Mouse (Mus musculus): ENCODE results near the gene Pimreg. TPM values are rescaled to one million over a fixed set of nuclear protein-coding genes. Genes with fewer than 3 reads are reported as not detected.

Pimreg gene
- total RNA-seq (2022), result 1 to 10 TPM in 2 of 4 experiments, under 1 TPM in 2; 0.23 to 2.0 (median 0.98) TPM

DNA sequence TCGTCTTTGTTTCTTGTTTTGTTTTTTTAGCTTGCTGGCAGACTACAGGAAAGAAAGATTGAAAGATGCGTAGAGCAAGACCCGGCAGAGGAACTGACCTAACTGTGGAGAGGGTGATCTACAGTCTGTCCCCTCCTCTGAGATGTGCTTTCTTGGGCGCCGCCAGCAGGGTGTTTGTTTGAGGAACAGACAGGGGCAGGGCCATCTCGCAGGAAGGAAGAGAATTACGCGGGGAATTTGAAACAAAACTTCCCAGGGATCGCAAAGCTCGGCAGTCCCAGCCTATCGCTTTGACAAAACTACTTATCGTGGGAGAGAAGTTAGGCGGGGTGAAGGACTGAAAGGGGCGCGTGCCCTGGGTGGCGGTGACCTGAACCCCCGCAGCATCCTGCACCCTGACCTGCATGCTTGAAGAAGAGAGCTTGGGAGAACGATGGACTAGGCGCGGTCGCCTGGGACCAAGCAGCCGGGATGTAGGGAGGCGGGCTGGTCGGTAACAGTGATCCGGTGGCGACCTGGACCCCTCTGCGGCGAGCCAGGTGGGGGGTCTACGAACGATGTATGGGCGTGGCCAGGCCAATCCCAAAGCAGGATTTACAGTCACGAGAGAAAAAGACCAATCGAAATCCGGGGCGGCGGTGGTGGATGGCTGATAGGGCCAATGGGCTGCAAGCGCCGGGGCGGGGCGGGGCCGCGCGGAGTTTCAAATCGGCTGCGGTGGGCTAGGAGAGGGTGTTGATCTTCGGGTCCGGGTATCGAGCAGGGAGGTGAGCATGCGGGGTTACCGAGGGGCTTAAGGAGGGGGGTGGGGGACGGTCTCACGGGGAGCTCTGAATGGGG, at the start of gene Pimreg:
Gene Pimreg, plus strand, starts transcription at position 265 of the 840 bp plus-strand sequence.
- peak; percentile 63 to 76 for DNase-seq (ENCODE audit: low spot score in 2 of 2)

DNA sequence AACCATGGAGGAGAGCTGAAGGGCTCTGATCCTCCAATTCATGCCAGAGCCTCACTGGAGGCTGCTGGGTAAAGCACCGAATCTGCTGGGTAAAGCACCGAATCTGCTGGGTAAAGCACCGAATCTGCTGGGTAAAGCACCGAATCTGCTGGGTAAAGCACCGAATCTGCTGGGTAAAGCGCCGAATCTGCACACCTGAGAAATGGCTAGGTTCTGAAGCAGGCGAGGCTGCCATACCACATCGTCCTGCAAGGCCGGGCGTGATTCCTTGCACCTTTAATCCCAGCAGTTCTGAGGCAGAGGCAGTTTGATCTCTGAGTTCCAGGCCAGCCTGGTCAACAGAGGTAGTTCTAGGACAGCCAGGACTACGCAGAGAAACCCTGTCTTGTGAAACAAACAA, 49.4 kb upstream of the Pimreg start:
- DNase-seq (ENCODE audit: low spot score in 2 of 2), result no peak

GRCm38 (mm10) chr11:71995968-71996511, 45.8 kb upstream of the Pimreg start:
- peak in 1 of 2 experiments; percentile 54 for DNase-seq (ENCODE audit: low spot score in 2 of 2)

- no peak for DNase-seq (ENCODE audit: low spot score in 2 of 2)
Observed at GRCm38 (mm10) chr11:71996805-71997204, 45.0 kb upstream of the Pimreg start.

DNA sequence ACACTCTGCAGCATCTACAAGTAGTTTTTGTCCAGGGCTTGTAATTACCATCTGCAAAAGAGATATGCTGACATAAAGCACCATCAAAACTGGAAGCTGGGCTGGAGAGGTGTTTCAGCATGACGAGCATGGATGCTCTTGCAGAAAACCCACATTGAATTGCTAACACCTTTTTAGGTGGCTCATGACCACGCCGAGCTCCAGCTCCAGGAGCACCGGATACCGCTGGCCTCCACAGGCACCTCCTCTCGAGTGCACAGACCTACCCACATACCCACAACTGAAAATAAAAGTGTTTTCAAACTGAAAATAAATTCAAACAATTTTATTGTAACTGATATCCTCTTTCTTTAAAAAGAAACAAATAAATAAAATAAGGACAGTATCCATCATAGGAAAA, 41.6 kb upstream of the Pimreg start:
- no peak for DNase-seq (ENCODE audit: low spot score in 2 of 2)

GRCm38 (mm10) chr11:72002138-72002853, 39.5 kb upstream of the Pimreg start:
- no peak for DNase-seq (ENCODE audit: low spot score in 2 of 2)

GRCm38 (mm10) chr11:72003171-72003570, 38.7 kb upstream of the Pimreg start:
- no peak for DNase-seq (ENCODE audit: low spot score in 2 of 2)

DNA sequence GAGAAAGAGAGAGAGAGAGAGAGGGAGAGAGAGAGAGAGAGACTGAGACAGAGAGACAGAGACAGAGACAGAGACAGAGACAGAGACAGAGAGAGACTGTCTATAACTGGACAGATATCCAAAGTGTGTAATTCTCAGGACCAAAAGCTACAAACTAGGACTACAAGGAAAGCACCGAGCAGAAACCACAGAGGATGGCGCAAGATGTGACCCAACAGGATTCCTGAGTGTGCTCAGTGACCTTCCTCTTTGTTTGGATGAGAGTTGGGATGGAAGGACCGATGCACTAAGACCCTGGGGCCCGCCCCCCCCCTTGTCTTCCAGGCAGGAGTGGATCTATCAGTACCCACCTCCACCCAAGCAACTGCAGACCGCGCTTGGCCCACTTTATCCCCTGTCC, 36.3 kb upstream of the Pimreg start:
- no peak for DNase-seq (ENCODE audit: low spot score in 2 of 2)

DNA sequence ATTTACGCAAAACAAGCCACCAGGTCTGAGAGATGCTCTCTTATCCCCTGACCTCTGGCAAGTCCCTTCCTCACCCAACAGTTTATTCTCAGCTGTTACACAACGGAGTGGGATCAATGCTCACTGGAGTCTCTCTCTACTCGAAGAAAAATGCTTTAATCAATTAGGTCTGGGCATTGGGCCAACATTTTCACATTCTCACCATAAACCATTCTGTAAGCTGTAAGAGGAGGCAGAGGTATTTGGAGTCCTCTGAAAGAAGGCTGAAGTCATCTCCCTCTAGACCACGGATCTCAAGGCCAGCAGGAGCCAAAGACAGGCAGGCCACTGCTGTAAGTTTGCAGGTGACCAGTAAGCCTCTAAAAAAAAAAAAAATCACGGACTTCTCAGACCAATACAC, 31.5 kb upstream of the Pimreg start:
- DNase-seq (ENCODE audit: low spot score in 2 of 2), result no peak

- no peak for DNase-seq (ENCODE audit: low spot score in 2 of 2)
Observed at GRCm38 (mm10) chr11:72010940-72011722, 30.7 kb upstream of the Pimreg start.

DNA sequence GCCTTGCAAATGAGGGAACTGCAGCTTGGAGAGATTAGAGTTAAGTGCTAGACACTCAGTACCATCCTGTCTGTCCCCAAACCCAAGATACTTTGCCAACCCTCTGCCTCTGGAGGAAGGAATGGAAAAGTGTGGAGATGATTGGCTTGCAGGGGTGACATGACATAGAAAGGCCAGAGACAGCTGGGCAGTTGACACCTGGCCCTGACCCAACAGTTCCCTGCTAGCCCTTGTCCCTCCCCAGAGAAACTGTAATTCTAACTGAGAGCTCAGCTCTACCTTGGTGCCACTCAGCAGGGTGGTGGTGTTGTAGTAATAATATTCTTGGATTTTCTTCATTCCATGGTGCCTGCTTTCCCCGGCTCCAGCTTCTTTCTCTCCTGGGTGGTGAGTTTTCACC, 29.9 kb upstream of the Pimreg start:
- no peak for DNase-seq (ENCODE audit: low spot score in 2 of 2)

- no peak for DNase-seq (ENCODE audit: low spot score in 2 of 2)
Observed at GRCm38 (mm10) chr11:72014674-72015073, 27.2 kb upstream of the Pimreg start.

- DNase-seq (ENCODE audit: low spot score in 2 of 2), result no peak
Observed at GRCm38 (mm10) chr11:72016518-72017252, 25.1 kb upstream of the Pimreg start.

DNA sequence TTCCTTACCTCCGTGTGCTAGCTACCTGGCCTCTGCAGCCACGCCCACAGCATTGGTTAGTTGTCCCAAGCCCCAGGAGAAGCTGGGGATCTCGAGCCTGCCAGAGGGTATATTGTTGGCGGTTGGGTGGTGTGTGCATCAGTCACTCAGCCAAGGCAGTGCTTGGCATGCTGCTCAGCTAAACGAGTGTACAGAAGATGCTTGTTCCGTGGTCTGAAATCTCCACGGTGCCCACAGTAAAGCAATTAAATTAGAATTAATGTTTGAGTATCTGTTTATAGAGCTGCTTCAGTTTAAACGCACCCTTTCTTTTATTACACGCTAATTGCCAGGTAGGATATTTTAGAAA, 24.6 kb upstream of the Pimreg start:
- no peak for DNase-seq (ENCODE audit: low spot score in 2 of 2)

DNA sequence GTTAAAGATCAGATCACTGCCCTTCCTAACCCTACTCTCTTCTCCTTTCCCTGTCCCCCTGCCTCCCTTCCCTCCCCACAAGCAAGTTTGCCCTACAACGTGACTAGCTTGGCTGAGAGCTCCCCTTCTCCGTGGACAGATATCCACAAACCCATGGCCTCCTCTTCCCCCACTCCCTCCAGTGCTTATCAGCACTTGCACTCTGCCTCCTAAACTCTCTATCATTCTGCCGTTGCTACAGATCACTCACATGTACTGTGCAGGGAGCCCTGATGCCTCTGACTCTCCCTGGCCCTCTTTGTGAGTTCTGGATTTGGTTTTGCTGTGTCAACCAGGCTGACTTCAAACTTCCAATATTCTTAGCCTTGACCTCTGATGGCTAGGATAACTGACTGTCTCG, 20.8 kb upstream of the Pimreg start:
- no peak for DNase-seq (ENCODE audit: low spot score in 2 of 2)

DNA sequence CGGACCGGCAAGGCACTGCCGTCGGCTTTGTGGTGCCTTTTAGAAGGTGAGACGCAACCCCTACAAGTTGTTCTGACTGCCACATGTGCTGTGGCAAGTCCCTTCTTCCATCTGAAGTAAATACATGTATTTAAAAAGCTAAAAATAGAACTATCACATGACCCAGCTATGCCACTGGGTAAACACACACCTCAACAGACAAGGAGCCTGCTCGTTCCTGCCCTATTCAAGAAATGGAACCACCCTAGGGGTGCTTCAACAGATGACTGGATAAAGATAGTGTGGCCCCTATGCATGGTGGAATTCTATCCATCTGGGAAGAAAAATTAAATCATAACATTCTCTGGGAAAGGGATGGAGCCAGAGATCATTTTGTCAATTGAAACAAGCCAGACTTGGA, 19.0 kb upstream of the Pimreg start:
- DNase-seq (ENCODE audit: low spot score in 2 of 2), result no peak

GRCm38 (mm10) chr11:72023581-72023980, 18.3 kb upstream of the Pimreg start:
- DNase-seq (ENCODE audit: low spot score in 2 of 2), result no peak

DNA sequence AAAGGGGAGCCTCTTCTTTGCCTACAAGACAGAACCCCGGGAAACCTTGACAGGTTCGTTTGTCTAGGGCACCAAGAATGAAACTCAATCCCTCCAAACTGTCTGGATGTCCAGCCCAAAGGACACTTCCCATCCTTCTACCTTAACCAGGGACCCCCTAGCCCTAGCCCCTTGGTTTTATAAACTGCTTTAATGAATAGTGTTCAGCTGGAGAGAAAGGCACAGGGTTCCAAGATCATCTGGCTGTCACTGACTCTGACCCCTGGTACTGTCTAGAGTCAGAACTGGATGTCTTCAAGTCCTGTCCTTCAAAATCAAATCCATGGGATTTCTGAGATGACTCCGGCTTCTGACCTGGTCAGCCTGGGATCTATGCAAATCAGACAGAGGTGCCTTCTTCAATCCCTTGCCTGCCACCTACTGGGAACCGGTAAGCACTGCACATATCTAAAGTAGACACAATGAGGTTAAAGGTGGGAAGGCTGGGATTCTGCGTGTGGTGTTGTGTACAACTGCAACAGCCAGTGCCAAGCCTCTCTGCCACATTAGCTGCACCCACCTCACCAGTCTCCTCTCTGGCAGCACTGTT, 17.5 kb upstream of the Pimreg start:
- DNase-seq (ENCODE audit: low spot score in 2 of 2), result no peak

GRCm38 (mm10) chr11:72025843-72026242, 16.0 kb upstream of the Pimreg start:
- no peak for DNase-seq (ENCODE audit: low spot score in 2 of 2)

- no peak for DNase-seq (ENCODE audit: low spot score in 2 of 2)
Observed at GRCm38 (mm10) chr11:72026516-72026915, 15.3 kb upstream of the Pimreg start.

DNA sequence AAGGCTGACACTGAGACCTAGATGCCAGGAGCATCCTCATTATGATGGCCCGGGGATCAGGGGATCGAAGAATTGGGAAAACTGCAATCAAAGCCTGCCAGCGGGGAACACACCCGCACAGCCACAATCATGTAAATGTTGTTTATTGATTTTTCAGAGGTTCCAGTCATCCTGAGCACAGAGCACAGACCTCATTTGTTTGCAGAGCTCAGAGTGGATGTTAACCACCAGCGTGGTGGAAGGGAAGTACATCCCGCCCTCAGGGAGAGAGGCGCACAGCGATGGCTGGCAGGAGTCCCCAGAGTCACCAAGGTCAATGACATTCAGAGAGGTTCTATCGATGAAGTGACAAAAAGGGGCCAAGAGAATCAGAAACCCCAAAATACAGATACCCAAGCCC, 14.0 kb upstream of the Pimreg start:
- no peak for DNase-seq (ENCODE audit: low spot score in 2 of 2)

All from left cerebral cortex, adult 8-10 months (tissue).